Mouse (Mus musculus) thymus, postnatal 0 days (tissue): ENCODE data around the gene Gm17359. TPM values are rescaled to one million over a fixed set of nuclear protein-coding genes. Genes with fewer than 3 reads are reported as not detected.

ENCODE experiments used
- DNase-seq: peaks from one replicate; pipeline ENCODE4 v3.0.0-alpha.2; 2015; ENCODE audit warnings: low spot score
- polyA plus RNA-seq: library from polyadenylated mRNA; unstranded; fragments of >200 nt; fragmentation: Nextera tagmentation; extraction: Ambion mirVana; gene quantifications from 2 replicates; pipeline ENCODE4 v1.2.1, GENCODE M21; 2015

Gm17359 gene
- polyA plus RNA-seq, 1 experiment from 2014 or later, result not detected

- DNase-seq, result no peak
Observed at GRCm38 (mm10) chr3:79472362-79472761, 135.9 kb downstream of the Gm17359 start.

GRCm38 (mm10) chr3:79474911-79475310 lies 138.4 kb downstream of the Gm17359 start:
- DNase-seq, result no peak

GRCm38 (mm10) chr3:79475980-79476379 lies 139.5 kb downstream of the Gm17359 start:
- no peak for DNase-seq

GRCm38 (mm10) chr3:79478400-79478799 lies 141.9 kb downstream of the Gm17359 start:
- no peak for DNase-seq

DNA sequence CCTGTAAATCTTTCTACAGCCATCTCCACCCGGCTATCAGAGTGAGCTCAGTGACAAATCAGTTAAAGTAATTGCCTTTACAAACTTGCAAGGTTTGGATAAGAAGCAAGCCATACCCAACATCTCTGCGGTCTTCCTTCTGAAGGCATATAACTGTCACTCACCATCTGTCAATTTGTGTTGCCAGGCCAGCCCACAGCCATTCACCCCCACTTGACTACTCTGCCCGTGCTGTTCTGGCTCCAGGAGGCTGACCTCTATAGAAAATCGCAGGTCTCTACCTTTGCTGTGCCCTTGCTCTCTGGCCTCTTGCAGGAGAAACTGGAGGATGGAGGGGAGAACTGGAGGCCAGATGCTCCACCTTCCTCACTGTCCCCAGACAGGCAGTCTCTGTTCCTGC lies 142.4 kb downstream of the Gm17359 start:
- DNase-seq, result no peak

DNA sequence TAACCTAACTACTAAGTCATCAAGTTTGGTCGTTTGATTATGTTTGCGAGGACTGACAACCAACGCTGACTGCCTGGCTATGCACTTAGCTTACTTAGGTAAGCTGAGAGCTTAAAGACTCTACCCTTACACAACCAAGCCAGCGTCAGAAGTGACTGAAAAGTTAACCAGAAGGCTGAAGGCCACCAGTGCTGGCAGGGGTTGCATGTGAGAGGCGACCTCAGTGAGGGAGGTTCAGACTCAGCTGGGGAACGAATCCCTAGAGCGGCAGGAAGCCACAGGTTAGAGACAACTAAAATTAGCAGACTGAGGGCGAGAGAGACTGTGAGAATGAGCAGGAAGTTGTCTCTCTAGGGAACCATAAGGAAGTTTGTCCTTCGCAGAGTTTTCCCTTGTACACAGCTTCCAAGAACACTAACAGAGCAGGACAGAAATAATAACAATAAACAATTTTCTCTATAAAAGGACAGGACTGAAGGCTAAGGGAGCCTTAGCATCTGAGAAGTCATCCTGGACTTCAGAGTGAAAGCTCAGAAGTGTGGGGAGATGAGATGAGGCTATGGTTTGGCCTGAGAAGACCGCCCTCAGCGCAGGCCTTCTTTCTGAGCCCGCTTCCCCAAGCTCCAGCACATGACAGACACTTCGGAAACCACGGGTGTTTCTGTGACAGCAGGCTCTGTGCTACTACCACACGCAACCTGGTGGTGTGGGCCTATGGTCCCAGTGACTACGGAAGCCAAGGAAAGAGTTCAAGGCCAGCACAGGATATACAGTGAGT lies 148.0 kb downstream of the Gm17359 start:
- DNase-seq, result peak; percentile 9

DNA sequence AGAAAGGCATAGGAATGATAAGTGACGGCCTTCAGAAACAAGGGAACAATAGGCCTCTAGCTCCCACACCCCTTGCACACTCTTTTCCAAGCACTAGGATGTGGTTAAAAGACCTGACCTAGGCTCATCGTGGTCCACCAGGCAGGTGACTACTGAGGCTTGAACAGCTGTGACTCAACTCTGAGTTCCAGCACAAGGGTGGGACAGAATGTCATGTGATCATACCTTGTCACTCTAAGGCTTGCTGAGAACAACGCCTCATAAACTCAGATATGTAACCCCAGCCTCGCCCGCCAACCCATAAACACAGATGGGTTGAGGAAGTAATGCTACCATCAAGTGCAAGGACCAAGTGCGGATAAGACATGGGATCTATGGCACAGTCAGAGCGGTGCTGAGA lies 151.6 kb downstream of the Gm17359 start:
- DNase-seq, result no peak

GRCm38 (mm10) chr3:79490102-79490501 lies 153.6 kb downstream of the Gm17359 start:
- DNase-seq, result no peak

- no peak for DNase-seq
Observed at GRCm38 (mm10) chr3:79491614-79492013, 155.2 kb downstream of the Gm17359 start.

GRCm38 (mm10) chr3:79493064-79493463 lies 156.6 kb downstream of the Gm17359 start:
- no peak for DNase-seq

- DNase-seq, result no peak
Observed at GRCm38 (mm10) chr3:79494028-79494427, 157.6 kb downstream of the Gm17359 start.

- no peak for DNase-seq
Observed at GRCm38 (mm10) chr3:79495151-79495550, 158.7 kb downstream of the Gm17359 start.

DNA sequence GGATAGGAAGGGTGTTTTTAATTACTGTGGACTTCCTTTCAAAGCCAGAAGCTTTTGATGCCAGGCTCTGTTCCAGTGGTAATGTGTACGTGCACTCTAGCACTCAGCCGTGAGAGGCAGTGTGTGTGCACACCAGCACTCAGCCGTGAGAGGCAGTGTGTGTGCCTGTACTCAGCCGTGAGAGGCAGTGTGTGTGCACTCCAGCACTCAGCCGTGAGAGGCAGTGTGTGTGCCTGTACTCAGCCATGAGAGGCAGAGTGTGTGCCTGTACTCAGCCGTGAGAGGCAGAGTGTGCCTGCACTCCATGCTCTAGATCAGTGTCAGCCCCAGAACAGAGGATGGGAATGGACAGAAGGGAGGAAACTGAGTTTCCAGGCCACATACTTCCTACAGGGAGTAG lies 160.2 kb downstream of the Gm17359 start:
- DNase-seq, result no peak

GRCm38 (mm10) chr3:79500279-79500678 lies 163.8 kb downstream of the Gm17359 start:
- DNase-seq, result no peak

- DNase-seq, result no peak
Observed at GRCm38 (mm10) chr3:79501166-79501728, 164.8 kb downstream of the Gm17359 start.

Other genes with a start within 250 kb of the Gm17359 start
- 4.3 and 5.7 TPM in 2 replicates for gene Rapgef2, start 50.1 kb upstream of the Gm17359 start, polyA plus RNA-seq
- gene Fnip2, start 231.1 kb downstream of the Gm17359 start, polyA plus RNA-seq, result 0.71 and 0.90 TPM in 2 replicates